Mouse (Mus musculus): ENCODE data around the gene Usp7.

GRCm38 (mm10) chr16:8781191-8781590 is 10.9 kb downstream of the Usp7 start:
- TF ChIP-seq CTCF (IDR thresholded peaks at IDR 0.05) (no peak), EP300 (IDR thresholded peaks at IDR 0.05) (no peak)
